Mouse (Mus musculus): Measurements from ENCODE around the gene Btrc.

DNA sequence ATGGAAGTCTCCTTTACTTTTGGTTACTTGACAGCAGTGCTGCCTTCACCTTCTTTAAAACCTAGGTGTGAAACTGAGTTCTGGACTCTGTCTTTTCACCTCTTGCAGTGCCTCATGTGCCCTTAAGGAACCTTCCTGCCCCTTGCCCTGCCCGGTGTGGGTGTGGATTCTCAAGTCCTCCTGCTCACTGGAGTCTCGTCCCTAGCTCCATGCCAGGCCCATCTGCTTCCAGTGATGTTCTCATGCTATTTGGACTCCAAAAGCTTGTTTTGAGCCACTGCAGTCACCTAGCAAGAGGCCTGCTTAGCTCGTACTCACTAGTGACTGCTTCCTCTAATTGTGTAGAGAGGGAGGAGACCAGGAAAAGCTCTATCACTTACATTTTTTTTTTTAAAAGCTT lies 50.4 kb downstream of the Btrc start:
- no peak for TF ChIP-seq POLR2A (IDR thresholded peaks at IDR 0.05; ENCODE audit: low read depth, low read length)
- no peak for TF ChIP-seq CTCF (IDR thresholded peaks at IDR 0.05; ENCODE audit: extremely low read depth, insufficient read depth, insufficient read length, insufficient replicate concordance)

All from spleen, adult 2 months (tissue).